In genomic region chr9:56118582-56118981, GRCm38 (mm10) we compare ENCODE assay signal across 8 mouse cellular contexts. TPM values are rescaled to one million over a fixed set of nuclear protein-coding genes. Genes with fewer than 3 reads are reported as not detected.
DNase-seq lines count a peak whose midpoint lies in the region; ATAC-seq and TF ChIP-seq lines count a peak whose summit lies in the region.

No protein-coding gene starts in this region.

- peak overlapping the region; percentile 64 for H3K9ac ChIP-seq in limb, embryonic 11.5 days (ENCODE audit: low read length)
- H3K9ac ChIP-seq in midbrain, embryonic 13.5 days (replicated peaks): peak overlapping the region; percentile 47; the same call in 1 of the 2 replicates

- WGBS in limb, embryonic 11.5 days: 4% methylated on average over 14 of the region's 14 CpGs
- 4% methylated on average over 14 of the region's 14 CpGs for WGBS in midbrain, embryonic 13.5 days
- WGBS in small intestine, adult 2 months: 5% methylated on average over 14 of the region's 14 CpGs

- intact Hi-C loops in heart, postnatal 25 days (cut with DNase I): loop anchor here (2.0 to 5.0 kb wide), 2 partner anchors 44 to 79 kb away; no protein-coding TSS in a partner anchor

- no peaks in the 10 kb centered on the region for H3K27me3 ChIP-seq in limb, embryonic 11.5 days (ENCODE audit: control insufficient read depth, insufficient read depth, low read length)
- no peaks in the 10 kb centered on the region for H3K27me3 ChIP-seq in midbrain, embryonic 13.5 days
- H3K27me3 ChIP-seq in small intestine, adult 2 months (ENCODE audit: control insufficient read depth, insufficient read depth, low read length): no peaks in the 10 kb centered on the region

- no peak overlapping the region for H3K27ac ChIP-seq in limb, embryonic 11.5 days (replicated peaks; ENCODE audit: low read depth, low read length)
- H3K27ac ChIP-seq in midbrain, embryonic 13.5 days: no peak overlapping the region
- H3K27ac ChIP-seq in small intestine, adult 2 months (ENCODE audit: insufficient read depth, low read depth, low read length): no peak overlapping the region

- peak overlapping the region; percentile 60 for H3K4me2 ChIP-seq in limb, embryonic 11.5 days (ENCODE audit: low read depth, severe bottlenecking)
- peak overlapping the region; percentile 68 for H3K4me2 ChIP-seq in midbrain, embryonic 13.5 days (replicated peaks)

- 0 out of 2 replicates have a peak, but pooled peaks have one; percentile 4 for TF ChIP-seq POLR2A in small intestine, adult 2 months (IDR thresholded peaks at IDR 0.05; ENCODE audit: low read depth, low read length)

- peak overlapping the region; percentile 28 for H3K4me3 ChIP-seq in limb, embryonic 11.5 days (ENCODE audit: low read depth, low read length)
- peak overlapping the region; percentile 36 for H3K4me3 ChIP-seq in midbrain, embryonic 13.5 days (replicated peaks)
- peak overlapping the region; percentile 58 for H3K4me3 ChIP-seq in small intestine, adult 2 months (ENCODE audit: low read depth, low read length)

- no peaks in the 10 kb centered on the region for H3K9me3 ChIP-seq in limb, embryonic 11.5 days (ENCODE audit: control insufficient read depth, low read length)
- no peaks in the 10 kb centered on the region for H3K9me3 ChIP-seq in midbrain, embryonic 13.5 days

- peak; percentile 26; the same call in 1 of the 2 replicates for ATAC-seq in limb, embryonic 11.5 days (ENCODE audit: insufficient number of reproducible peaks, low FRiP score, low TSS enrichment, low read depth)
- ATAC-seq in midbrain, embryonic 13.5 days: peak; percentile 71

- peak; percentile 88 for TF ChIP-seq CTCF in small intestine, adult 2 months (IDR thresholded peaks at IDR 0.05; ENCODE audit: extremely low read depth, insufficient read length, insufficient replicate concordance, low read depth, low read length)

- no peaks in the 10 kb centered on the region for H3K4me1 ChIP-seq in limb, embryonic 11.5 days (ENCODE audit: control insufficient read depth, insufficient read depth, low read length)
- H3K4me1 ChIP-seq in midbrain, embryonic 13.5 days (replicated peaks): peaks cover 12% of the 10 kb centered on the region
- 0 out of 2 replicates have a peak, but pooled peaks cover 4% of the 10 kb centered on the region for H3K4me1 ChIP-seq in small intestine, adult 2 months (ENCODE audit: control insufficient read depth, insufficient read depth, insufficient read length, low read length)

- H3K36me3 ChIP-seq in limb, embryonic 11.5 days (ENCODE audit: control insufficient read depth, insufficient read depth, low read length): no peaks in the 10 kb centered on the region
- no peaks in the 10 kb centered on the region for H3K36me3 ChIP-seq in midbrain, embryonic 13.5 days
- no peaks in the 10 kb centered on the region for H3K36me3 ChIP-seq in small intestine, adult 2 months (ENCODE audit: control insufficient read depth, insufficient read depth, low read length)

- peak; percentile 94 for DNase-seq in heart, adult 11 months
- DNase-seq in heart, postnatal 25 days (ENCODE audit: low spot score): no peak
- peak; percentile 93 for DNase-seq in embryo, embryonic 11 days
- DNase-seq in gastrocnemius, postnatal 4 days (ENCODE audit: low spot score in 2 of 2): peak; percentile 49 to 65
- DNase-seq in kidney, adult 11 months: peak; percentile 47
- peak; percentile 84 for DNase-seq in limb, embryonic 11.5 days (ENCODE audit: low spot score)

RNA-seq across cellular contexts. Expression of gene Pstpip1, which starts 28.8 kb away (rescaled TPM):
- 1 to 10 TPM in 1 of 2 experiments, under 1 TPM in 1; 0.83 to 1.8 TPM for total RNA-seq in heart, postnatal 25 days (2021)
- 1 to 10 TPM; 1.3 to 2.0 TPM for total RNA-seq in gastrocnemius, postnatal 4 days (2021)
- 0.28 and 0.99 TPM in 2 replicates for polyA plus RNA-seq in limb, embryonic 11.5 days (2014; fragmentation: Nextera tagmentation; extraction: Ambion mirVana)
- 0.31 and 0.96 TPM in 2 replicates for polyA plus RNA-seq in midbrain, embryonic 13.5 days (2015; fragmentation: Nextera tagmentation; extraction: Ambion mirVana)
- 6.0 and 7.5 TPM in 2 replicates for polyA plus RNA-seq in small intestine, adult 2 months (2012; rRNA removed)

RNA-seq across cellular contexts. Expression of gene Tspan3, which starts 46.7 kb away (rescaled TPM):
- total RNA-seq in heart, postnatal 25 days (2021): 100 to 1,000 TPM; 184 to 203 TPM
- 100 to 1,000 TPM; 187 to 207 TPM for total RNA-seq in gastrocnemius, postnatal 4 days (2021)
- 418 and 432 TPM in 2 replicates for polyA plus RNA-seq in limb, embryonic 11.5 days (2014; fragmentation: Nextera tagmentation; extraction: Ambion mirVana)
- polyA plus RNA-seq in midbrain, embryonic 13.5 days (2015; fragmentation: Nextera tagmentation; extraction: Ambion mirVana): 587 and 592 TPM in 2 replicates
- 213 and 397 TPM in 2 replicates for polyA plus RNA-seq in small intestine, adult 2 months (2012; rRNA removed)
